Mouse (Mus musculus): ENCODE data around the gene Ndufs3.

The Ndufs3 gene

DNA sequence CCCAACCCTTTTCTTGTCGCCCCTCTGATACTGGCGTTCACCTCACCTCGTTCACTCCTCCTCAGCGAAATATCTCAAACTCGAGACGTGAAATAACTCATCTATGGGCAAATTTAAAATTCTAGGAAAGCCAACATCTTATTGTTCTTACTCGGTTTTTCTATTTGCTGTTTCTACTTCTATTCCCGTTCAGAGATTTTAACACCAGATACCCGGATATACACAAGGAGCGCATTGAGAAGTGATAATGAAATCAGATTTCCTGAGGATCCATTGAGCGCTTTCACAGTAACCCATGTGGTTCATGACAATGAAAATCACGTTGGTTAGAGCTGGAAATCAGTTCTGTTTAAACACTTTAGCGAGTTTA is 57.0 kb downstream of the Ndufs3 start:
- no peak for DNase-seq

- peak; percentile 99 for DNase-seq
Observed at GRCm38 (mm10) chr2:90846955-90847680, 57.5 kb downstream of the Ndufs3 start, which contains the start of gene Mtch2. Gene Mtch2 (plus strand): TSS chr2:90847155.

- DNase-seq, result no peak
Observed at GRCm38 (mm10) chr2:90846597-90846954, 58.1 kb downstream of the Ndufs3 start.

GRCm38 (mm10) chr2:90846171-90846570 is 58.5 kb downstream of the Ndufs3 start:
- no peak for DNase-seq

- no peak for DNase-seq
Observed at GRCm38 (mm10) chr2:90845234-90845633, 59.4 kb downstream of the Ndufs3 start.
